Mouse (Mus musculus) embryo, embryonic 9.5 days (tissue): ENCODE measurements around the gene Olfr520.
"Not testable (repeated sequence)": the region's sequence is repeated elsewhere in the genome, so short reads cannot be mapped to it uniquely, and the experiment has no call there.

Source experiments
- DNase-seq: peaks from one replicate; pipeline ENCODE4 v3.0.0-alpha.2; 2017; ENCODE audit errors: extremely low spot score

Olfr520 gene

DNA sequence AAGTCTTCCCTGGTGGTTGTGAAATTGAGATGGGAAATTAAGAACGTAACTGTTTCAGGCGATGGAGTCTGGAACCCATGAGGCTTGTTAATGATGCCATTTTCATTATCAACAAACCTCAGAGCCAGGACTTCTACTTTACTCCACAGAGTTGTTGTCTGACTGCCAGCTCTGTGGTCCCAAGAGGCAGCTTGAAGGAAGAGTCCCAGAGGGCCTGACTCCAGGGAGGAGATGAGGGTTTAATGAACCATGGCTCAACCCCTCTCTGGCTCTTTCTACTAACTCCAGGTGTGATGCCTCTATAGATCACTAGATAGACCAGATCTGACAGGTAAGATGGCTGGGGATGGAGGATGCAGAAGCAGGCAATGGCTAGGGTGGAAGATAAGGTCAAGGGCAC, at the start of gene Olfr520:
TSS of gene Olfr520 (plus strand) at position 301 of the 400 bp plus-strand sequence.
- DNase-seq = no peak

- no peak for DNase-seq
Measured at GRCm38 (mm10) chr7:99680771-99681170, 49.3 kb upstream of the Olfr520 start.

- no peak for DNase-seq
Measured at GRCm38 (mm10) chr7:99684086-99684485, 46.0 kb upstream of the Olfr520 start.

DNA sequence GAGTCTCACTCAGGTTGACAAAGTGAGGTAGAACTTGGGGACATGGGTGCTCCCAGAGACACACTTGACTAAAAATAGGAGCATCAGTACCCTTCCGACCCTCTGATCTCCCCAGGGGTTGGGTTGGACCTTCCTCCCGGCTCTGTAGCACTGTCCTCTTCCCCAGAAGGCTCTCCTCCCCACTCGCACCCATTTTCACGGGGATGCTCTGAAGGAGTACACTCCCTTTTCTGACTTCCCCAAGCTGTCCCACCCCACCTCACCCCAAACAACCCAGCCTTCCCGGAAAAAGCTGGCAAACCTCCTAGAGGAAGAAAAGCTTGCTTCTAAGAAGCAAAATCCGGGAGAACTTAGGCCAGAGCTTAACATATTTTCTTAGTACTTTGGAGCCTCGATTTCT, 39.3 kb upstream of the Olfr520 start:
- DNase-seq = no peak

DNA sequence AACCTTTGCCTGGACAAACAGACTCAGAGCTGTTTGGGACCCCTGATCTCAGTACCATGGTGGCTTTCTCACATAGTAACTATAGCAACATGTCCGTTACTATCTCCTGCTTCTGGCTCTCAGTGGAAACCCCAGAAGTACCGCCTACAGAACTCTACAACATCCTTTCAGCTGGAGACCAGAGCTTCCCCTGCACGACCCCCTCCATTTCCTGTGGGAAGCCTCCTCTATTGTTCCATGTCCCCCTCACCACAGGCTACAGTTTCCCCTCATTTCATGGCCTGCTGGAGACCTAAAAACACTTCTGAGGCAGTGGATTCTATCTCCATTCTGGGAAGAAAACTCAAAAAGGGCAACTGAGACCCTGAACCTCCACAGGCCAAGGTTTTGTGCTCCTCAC, 37.7 kb upstream of the Olfr520 start:
- DNase-seq = no peak

DNA sequence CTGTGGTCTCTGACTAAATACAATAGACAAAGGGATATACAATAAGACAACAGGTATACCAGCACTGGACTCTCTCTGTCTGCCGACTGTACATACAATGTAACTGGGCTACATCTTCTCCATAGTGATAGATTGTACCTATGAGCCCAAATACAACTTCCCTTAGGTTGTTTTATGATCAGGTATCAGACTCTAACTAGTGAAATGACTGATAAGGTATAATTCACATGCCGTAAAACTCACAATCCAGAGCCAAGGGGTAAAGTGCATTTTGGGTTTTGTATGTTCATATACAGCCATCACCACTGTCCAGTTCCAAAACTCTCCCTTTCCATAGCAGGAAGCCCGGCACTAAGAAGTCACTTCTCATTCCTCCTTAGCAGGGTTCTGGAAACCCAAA, 36.7 kb upstream of the Olfr520 start:
- DNase-seq = no peak

GRCm38 (mm10) chr7:99693976-99694375, 36.1 kb upstream of the Olfr520 start:
- DNase-seq = no peak

DNA sequence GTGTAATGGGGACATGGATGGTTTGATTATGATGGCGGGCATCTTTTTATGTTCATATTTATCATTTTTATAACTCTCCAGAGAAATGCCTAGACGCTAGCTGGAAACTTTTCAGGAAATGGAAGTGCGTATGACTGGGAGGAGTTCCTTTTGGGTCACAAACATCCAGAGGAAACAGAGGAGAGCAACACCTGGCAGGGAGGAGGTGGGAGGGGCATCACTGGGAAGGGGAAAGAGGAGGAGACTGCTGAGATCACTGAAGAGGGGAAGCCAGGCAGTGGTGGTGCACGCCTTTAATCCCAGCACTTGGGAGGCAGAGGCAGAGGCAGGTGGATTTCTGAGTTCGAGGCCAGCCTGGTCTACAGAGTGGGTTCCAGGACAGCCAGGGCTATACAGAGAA, 35.6 kb upstream of the Olfr520 start:
- DNase-seq = not testable (repeated sequence)

- DNase-seq = no peak
Measured at GRCm38 (mm10) chr7:99695471-99696057, 34.5 kb upstream of the Olfr520 start.

GRCm38 (mm10) chr7:99698576-99698975, 31.5 kb upstream of the Olfr520 start:
- no peak for DNase-seq

GRCm38 (mm10) chr7:99699106-99699505, 31.0 kb upstream of the Olfr520 start:
- DNase-seq = no peak

DNA sequence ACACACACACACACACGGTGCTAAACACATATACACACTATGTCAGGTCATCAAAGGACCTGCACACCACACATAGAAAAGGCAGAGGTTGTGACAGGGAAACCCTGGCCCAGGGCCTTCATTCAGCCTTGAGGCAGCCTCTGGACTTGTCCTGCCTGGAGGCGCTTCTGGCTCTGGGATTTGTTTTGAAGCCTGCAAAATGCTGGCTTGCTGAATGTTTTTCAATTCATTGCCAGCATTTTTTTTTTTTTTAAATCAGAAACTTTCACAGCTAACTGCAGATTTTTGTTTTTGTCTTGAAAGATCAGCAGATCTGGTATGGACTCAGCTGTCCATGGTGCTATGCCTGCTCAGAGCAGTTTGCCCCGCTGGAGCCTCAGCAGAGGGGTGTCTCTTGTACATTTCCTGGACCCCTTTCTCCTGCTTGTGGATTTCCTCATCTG, 30.3 kb upstream of the Olfr520 start:
- DNase-seq = no peak

DNA sequence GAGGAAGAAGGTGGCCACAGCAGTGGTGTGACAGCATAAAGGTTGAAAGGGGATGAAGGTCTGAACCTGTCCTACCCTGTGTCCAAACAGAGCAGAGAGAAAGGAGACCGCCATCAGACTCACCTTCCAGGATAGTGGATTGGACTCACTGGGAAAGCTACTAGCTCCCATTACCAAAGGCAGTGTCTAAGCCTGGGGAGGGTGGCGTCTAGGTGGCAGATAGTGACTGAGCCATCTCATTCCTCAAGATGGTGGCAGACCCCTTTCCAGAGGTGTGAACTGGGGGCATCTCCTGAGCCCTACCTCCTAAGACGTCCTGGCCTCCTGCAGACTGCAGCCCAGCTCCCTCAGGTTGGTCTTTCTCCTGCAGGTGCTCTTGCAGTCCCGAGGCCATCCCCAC, 29.4 kb upstream of the Olfr520 start:
- DNase-seq = no peak

DNA sequence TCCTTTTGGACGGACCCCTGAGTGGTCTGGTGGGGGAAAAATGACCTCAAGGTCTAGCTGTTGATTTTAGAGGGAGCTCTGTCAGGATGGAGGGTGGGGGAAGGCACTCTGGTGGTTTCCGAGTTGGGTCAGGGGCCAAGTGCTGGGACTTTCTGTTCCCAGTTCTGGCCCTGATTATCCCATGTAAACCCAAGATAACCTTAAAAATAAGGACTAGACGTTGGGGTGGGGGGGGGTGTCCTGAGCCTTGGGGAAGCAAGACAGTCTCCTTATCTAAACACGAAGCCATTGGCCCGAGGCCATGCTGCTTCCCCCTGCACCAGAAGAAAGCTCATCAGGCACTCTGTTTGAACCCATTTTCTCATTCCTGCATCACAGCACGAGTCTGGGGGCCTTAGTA, 27.9 kb upstream of the Olfr520 start:
- DNase-seq = no peak

GRCm38 (mm10) chr7:99704736-99705519, 25.1 kb upstream of the Olfr520 start:
- no peak for DNase-seq

DNA sequence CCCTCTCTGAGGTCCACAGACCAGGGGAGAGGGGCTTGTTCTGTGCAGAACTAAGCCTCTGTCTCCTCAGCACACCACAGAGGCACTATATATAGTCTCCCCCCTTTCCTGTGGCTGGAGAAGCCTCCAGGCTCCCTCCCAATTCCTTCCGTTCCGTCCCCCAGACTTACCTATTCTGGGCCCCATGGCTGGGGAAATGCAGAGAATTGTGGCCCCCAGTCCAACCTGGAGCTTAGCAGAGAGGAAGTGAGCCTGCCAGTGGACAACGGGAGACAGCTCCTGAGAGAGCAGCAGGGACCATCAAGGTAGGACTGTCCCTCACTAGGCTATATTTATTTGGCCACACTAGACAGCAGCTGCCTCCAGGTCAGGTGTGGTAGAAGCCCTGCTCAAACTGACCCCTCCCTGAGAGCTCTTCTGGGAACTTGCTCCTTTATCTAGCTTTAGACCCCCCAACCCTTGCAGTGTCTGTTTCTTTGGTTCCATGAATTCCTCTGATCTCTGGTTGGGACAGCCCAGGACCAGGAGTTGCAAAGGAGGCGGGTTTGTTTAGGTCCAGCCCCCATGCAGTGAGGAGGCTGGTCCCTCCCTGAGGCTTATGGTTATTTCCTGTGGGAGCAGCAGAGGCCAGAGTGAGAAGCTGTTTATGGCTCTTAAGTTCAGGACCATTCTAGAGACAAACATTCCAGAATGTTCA, 23.6 kb upstream of the Olfr520 start:
- DNase-seq = no peak

DNA sequence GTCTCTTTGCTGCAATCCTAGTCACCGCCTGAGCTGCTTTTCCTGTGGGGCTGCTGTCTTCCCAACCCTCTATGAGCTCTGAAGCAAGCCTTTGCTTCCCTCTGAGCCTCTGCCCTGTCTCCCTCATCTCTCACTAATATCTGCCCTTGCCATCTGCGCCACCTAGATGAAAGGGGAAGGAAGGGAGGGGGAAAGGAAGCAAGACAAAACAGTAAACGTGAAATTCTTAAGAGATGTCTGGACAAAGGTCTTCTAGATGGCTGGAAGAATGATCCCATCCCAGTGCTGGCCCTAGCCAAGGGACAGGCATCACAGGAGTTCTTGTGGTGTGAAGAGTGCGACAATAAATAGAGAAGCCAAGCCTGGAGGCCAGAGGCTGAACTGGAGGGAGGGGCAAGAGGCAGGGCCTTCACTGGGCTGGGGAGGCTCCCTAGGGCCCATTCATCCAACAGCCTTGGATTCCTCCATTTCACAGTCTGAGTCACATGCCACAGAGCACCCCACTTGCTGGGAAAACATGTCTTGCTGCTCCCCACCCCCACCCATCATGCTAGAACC, 23.0 kb upstream of the Olfr520 start:
- no peak for DNase-seq

DNA sequence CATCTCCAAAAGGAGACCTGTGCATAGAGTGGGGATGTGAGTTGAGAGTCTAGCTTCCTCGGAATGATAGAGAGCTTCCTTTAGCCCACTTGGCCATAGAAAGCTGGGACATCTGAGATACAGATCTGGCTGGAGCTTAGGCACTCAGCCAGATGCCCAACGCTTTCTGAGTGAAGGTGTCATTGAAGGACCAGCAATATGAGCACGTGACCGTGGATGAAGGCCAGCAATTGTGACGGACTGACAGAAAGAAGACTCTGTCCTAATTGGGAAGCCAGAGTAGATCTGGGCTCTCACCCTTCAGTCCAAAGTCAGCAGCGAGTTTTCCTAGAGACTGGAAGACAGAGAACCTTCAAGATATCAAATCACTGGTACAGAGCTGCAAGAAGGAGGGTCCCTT, 22.4 kb upstream of the Olfr520 start:
- no peak for DNase-seq

DNA sequence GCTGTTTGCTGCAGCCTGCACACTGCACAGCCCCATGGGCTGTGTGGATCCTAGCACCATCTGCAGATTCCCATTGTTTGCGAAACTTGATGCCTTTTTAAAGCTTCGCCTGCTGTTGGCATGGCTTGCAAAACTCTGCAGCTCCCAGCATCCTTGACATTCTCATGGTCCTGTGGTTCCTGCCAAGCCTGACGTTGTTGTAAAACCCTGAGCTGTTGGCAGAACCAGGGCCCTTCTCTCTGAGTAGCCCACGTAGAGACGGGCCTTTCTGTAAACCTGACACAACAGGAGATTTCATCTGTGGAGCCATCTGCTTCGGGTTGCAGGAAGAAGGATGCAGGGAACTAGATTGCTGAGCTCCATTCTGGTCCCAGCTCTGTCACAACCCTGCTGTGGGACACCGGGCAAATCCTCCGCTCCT, 21.8 kb upstream of the Olfr520 start:
- no peak for DNase-seq

GRCm38 (mm10) chr7:99708750-99709149, 21.3 kb upstream of the Olfr520 start:
- DNase-seq = no peak

- DNase-seq = no peak
Measured at GRCm38 (mm10) chr7:99709992-99710391, 20.1 kb upstream of the Olfr520 start.

- DNase-seq = peak; percentile 56
Measured at GRCm38 (mm10) chr7:99710476-99710875, 19.6 kb upstream of the Olfr520 start.

DNA sequence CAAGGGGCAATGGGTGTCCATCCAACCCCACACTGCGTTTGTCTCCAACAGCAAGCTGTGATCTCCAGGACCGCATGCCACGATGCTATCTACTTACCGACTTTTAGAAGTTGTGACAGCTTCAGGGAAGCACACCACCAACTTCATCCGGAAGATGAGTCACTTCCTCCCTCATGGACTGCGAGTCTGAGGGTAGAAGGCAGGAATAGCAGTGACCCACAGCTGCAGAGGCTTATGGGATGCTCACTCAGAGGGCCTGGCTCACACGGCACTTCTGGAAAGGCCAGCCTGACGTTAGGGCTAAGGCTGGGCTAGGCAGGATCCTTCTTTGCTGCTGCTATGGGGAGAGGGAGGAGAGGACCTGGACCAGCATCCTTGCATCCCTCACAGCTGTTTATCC, 18.9 kb upstream of the Olfr520 start, which contains the start of gene Slco2b1:
TSS of gene Slco2b1 (minus strand) at position 175 of the 400 bp plus-strand sequence.
- DNase-seq = no peak
